Mouse (Mus musculus) retina, adult 2 months (tissue): ENCODE data around the gene Shank1.
"Not testable (repeated sequence)": the region's sequence is repeated elsewhere in the genome, so short reads cannot be mapped to it uniquely, and the experiment has no call there.

Experiments
- DNase-seq: peaks from one replicate; pipeline ENCODE4 v3.0.0-alpha.2; 2012; ENCODE audit warnings: low read depth, low spot score

Shank1 gene

DNA sequence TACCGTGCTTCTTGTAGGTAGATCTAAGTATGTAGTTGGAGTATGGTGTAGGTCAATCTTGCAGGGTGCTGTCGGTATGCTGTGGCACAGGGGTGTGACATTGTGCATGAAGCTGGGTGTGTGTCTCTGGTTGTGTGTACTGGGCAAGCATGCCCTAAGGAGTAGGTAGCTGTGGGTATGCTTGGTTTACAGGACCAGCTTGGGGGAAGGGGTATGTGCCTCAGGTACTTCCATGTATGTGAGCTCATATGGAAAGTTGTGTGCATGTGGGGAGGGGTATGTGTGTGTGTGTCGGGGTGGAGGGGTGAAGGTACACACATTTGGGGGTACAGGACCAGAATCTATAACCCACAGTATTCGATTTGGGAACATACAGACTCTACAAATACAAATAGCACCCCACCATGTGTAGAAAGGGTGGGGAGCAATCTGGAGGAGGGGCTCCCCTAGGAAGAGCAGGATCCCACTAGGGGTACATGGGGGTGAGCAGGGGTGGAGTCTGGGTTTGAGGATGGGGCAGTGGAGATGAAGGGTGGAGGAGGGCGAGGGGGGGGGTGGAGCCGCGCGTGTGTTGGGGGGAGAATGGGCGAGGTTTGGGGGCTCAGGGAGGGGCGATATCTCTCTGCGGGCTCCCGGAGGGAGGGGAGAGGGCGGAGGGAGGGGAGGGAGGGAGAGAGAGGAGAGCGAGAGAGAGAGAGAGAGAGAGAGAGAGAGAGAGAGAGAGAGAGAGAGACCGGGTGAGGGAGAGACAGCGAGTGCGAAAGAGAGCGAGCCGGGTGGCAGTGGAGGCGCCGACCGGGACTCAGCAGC, at the start of gene Shank1:
Shank1 (plus strand) TSS at position 779 of the 810 bp plus-strand sequence.
- no peak for DNase-seq

- no peak for DNase-seq
Measured at GRCm38 (mm10) chr7:44260410-44260809, 49.6 kb upstream of the Shank1 start.

DNA sequence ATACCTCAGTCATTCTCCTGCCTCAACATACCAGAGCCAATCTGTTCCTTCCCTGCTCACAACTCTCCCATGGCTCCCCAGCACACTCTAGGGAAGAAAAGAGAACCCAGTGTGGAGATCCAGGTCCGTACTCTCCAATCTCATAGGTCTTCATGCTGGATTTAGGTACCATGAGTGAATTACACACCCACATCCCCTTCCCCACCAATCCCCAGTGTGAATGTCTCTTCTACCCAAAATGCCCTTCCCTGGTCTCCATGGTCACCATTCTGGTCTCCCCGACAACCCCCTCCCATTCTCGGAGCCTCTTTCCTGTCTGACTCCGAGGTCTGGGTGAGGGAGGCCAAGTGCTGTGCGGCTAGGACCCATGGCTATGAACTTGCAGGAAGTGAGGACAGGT, 48.9 kb upstream of the Shank1 start, which contains the start of gene Gm15517:
Gm15517 (plus strand) TSS at position 301 of the 400 bp plus-strand sequence.
- no peak for DNase-seq

DNA sequence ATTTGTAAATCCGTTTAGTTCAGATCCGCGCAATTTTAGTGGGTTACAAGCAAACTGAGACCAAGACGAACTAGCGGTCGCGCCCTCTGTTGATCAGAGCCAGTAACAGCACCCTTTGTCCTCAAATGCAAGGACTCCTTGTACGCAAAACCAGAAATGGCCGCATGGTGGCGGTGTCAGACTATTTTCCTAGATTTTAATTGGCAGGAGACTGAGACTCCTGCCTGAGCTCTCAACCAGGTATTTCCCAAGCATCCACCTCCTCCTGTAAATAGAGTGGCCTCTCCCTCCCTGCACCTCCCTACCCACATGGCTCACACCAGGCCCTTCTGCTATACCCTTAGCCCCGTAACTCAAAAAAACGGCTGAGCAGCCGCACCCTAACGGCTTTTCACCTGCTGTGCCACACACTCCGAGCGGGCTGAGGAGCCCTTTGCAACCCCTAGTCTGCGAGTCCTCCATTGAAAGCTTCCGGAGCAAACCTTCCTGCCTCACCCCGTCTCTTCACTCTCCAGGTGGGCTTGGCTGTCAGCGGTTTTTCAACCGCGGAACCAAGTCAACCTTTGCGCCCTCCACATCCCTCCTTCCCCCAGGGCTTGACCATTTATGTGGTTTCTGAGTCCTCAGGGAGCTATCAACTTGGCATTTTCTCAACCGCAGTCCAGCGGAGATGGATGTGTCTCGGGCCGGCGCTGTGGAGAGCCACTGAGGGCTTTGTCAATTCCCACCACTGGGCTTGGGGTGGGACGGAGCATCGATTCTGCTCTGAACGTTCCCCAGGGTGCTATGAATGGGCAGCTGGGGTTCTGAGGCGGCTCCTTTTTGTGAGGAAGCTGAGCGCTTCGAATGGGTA, 47.0 kb upstream of the Shank1 start:
- peak; percentile 82 for DNase-seq

DNA sequence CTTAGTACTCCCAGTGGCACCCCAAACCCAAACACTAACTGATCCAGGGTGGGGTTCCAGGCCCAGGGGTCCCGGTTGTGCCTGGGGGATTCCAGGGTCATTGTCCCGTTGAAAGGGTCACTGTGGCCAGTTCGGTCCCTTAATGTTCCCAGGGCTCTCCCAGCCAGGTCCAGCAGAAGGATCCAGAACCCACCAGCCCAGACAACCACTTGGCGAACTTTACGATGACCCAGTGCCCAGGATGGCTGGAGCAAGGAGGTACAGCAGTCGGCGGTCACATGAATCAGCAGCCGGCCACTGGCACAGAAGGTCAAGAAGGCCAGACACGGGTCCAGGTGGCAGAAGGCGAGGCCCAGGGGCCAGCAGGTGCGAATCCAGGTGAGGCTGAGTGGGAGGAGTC, 41.9 kb upstream of the Shank1 start:
- no peak for DNase-seq

- no peak for DNase-seq
Measured at GRCm38 (mm10) chr7:44269397-44269796, 40.7 kb upstream of the Shank1 start.

GRCm38 (mm10) chr7:44271309-44271708, 38.7 kb upstream of the Shank1 start:
- DNase-seq, result peak; percentile 42

GRCm38 (mm10) chr7:44272546-44272945, 37.5 kb upstream of the Shank1 start:
- DNase-seq, result no peak

DNA sequence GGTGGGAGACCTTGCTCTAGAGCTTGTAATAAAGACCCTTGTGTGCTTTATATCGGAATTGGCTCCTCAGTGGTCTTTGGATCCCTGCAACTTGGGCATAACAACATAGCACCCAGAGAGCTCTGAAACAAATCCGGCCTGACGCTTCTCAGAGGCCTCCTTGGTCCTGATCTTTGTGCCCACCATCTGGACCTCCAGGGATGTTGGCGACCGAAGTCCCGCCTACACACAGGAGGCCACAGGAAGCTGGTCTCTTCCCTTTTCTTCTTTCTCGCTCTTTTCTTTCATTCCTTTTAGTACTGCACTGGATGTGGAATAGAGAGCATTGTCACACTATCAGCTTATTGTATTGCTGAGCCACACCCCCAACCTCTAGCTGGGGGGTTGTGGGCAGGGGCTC, 36.6 kb upstream of the Shank1 start:
- DNase-seq, result no peak

- no peak for DNase-seq
Measured at GRCm38 (mm10) chr7:44274096-44274495, 36.0 kb upstream of the Shank1 start.

- no peak for DNase-seq
Measured at GRCm38 (mm10) chr7:44275546-44275945, 34.5 kb upstream of the Shank1 start.

DNA sequence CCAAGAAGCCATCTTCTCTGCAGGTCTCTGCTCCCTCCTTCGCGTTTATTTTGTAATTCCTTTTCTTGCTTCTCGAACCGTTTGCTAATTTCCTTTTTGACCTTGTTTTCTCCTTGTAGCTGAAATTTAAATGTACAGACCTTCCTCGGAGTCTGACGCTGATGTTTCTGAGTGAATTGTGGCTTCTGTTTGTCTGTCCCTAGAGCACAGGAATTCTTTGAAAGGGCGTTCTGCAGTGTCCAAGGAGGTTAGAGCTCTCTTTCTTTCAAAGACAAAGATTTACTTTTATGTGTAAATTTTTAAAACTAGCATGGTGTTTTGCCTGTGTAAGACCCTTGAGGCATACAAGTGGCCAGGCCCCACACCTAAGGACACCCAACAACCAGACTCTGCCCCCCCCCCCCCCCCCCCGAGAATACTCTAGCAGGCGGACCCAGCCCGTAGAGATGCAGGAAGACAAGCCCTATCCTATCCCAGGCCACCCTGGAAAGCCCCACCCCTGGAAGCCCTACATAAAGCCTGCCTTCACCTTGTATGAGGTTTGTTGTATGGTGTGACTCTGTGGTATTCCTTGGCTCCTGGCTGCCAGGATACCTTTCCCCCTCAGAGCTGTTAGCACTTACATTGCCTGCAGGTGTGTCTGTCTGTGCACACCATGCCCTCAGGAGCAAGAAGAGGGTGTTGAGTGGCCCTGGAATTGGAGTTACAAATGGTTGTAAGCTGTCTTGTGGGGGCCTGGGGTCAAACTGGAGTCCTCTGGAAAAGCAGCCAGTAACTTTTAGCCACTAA, 33.4 kb upstream of the Shank1 start:
- no peak for DNase-seq

GRCm38 (mm10) chr7:44277250-44277622, 32.8 kb upstream of the Shank1 start:
- DNase-seq, result no peak

DNA sequence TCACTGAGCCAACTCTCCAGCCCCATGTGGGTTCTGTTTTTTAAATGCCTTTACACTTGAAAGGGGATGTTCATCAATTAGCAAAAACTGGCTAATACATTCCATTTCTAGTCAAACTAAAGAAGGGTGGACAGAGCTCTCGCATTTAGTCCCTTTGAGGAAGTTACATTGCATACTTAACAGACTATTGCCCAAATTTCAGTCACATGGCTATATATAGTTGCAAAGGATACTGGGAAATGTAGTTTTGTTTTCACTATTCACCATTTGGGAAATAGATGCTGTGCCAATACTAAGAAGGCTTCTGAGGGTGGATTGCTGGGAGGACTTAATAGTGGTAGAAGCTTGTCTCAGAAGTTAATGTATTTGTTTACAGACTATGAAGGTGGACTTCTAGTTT, 29.1 kb upstream of the Shank1 start:
- no peak for DNase-seq

DNA sequence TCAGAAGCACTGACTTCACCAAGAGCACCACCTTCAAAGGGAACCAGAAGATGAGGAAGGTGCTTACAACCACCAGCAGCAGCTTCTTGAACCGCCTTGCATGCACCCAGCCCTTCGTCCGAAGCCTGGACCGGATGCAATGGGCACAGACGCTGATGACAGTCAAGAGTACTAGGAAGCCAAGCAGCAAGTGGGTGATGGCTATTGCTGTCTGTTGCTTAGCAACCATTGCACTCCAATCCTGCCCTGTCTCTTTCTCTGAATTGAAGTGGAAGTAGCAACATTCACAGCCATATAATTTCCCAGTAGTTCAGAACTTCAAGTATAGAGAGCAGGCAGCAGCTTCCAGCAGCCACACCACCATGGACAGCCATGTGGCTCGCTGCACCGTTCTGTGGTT, 28.5 kb upstream of the Shank1 start:
- no peak for DNase-seq

- DNase-seq, result no peak
Measured at GRCm38 (mm10) chr7:44287760-44288159, 22.3 kb upstream of the Shank1 start.

DNA sequence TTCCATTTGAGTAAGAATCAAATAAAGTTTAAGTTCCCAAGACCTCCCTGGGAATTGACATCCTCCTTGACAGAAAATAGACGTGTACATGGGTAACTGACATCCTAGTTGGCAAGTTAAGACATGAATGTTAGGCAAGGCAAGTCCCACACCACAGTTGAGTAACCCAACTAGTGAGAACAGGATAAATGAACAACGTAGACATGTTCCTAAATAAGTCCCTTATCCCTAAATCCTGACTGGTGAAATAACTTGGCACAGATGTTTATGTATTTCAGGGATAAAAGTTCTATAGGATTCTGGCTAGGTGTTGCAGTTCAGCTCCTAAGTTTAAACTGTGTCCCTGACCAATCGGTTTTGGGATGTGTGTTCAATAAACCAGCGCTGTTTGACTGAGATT, 19.1 kb upstream of the Shank1 start:
- no peak for DNase-seq

GRCm38 (mm10) chr7:44291418-44291817, 18.6 kb upstream of the Shank1 start:
- DNase-seq, result no peak

DNA sequence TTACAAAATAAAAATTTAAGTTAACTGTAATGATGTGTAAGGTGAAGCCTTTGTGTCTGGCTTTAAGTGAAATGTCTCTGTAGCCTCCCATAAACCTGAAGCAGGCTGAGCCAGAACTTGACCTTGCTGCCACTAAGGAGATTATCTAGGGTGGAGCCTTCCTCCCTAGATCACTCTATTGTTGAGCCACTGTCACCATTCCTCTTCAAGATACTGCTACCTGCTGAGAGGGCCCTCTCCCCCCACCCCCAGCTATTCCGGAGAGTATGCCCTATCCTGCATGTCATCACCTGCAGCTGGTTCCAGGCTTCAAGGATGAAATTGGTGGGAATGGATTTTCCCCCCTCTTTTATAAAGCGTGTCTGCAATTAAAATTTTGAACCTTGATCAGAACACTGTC, 12.6 kb upstream of the Shank1 start:
- not testable (repeated sequence) for DNase-seq

GRCm38 (mm10) chr7:44303346-44304340, 6.4 kb upstream of the Shank1 start:
- no peak for DNase-seq

GRCm38 (mm10) chr7:44304463-44304774, 5.6 kb upstream of the Shank1 start:
- DNase-seq, result no peak
